Mouse (Mus musculus) MEL (cell line): ENCODE data around the gene Slc2a2.

Experiments used
- CTCF ChIP-seq, 3 experiments: IDR thresholded peaks in 2 of 3; conservative IDR thresholded peaks in 1 of 3; 2 replicates each; pipeline ENCODE4 v1.5.1; 2011 to 2012; ENCODE audit warnings: low read length in 3 of 3, low read depth in 2 of 3, mild to moderate bottlenecking in 2 of 3, improper control_type of control experiment in 1 of 3, inconsistent platforms in 1 of 3, mixed read lengths in 1 of 3, moderate library complexity in 1 of 3; ENCODE audit not compliant: control insufficient read depth in 1 of 3, insufficient read depth in 1 of 3, poor library complexity in 1 of 3, severe bottlenecking in 1 of 3
- GABPA ChIP-seq: IDR thresholded peaks from 2 replicates; pipeline ENCODE4 v1.6.1; 2012; ENCODE audit warnings: low read depth, mild to moderate bottlenecking, inconsistent platforms, low read length, improper control_type of control experiment, moderate library complexity
- JUND ChIP-seq: IDR thresholded peaks from 2 replicates; pipeline ENCODE4 v1.6.1; 2011; ENCODE audit warnings: low read depth, mild to moderate bottlenecking, improper control_type of control experiment, low read length
- MAFK ChIP-seq: IDR thresholded peaks from 2 replicates; pipeline ENCODE4 v1.6.1; 2011; ENCODE audit warnings: low read depth, mild to moderate bottlenecking, low read length, improper control_type of control experiment, borderline replicate concordance
- MXI1 ChIP-seq: IDR thresholded peaks from 2 replicates; pipeline ENCODE4 v1.6.1; 2011; ENCODE audit warnings: mild to moderate bottlenecking, low read depth, low read length, improper control_type of control experiment
- MYC ChIP-seq: IDR thresholded peaks from 2 replicates; pipeline ENCODE4 v1.6.1; 2011; ENCODE audit warnings: low read depth, mild to moderate bottlenecking, low read length, improper control_type of control experiment, moderate library complexity
- POLR2A ChIP-seq, 2 experiments: IDR thresholded peaks; 2 replicates each; pipeline ENCODE4 v1.6.1; 2011 to 2012; ENCODE audit warnings: low read length in 2 of 2, mild to moderate bottlenecking in 2 of 2, control low read depth in 1 of 2, improper control_type of control experiment in 1 of 2, low read depth in 1 of 2, moderate library complexity in 1 of 2; ENCODE audit not compliant: control insufficient read depth in 1 of 2, insufficient read depth in 1 of 2, poor library complexity in 1 of 2
- POLR2AphosphoS2 ChIP-seq: IDR thresholded peaks from 2 replicates; pipeline ENCODE4 v1.6.1; 2011; ENCODE audit warnings: low read length, improper control_type of control experiment
- POLR2AphosphoS5 ChIP-seq: IDR thresholded peaks from 2 replicates; pipeline ENCODE4 v1.6.1; 2012; ENCODE audit warnings: low read depth, borderline replicate concordance, mild to moderate bottlenecking, inconsistent platforms, low read length, moderate library complexity, mixed read lengths

- TF ChIP-seq CTCF (IDR thresholded peaks at IDR 0.05 in 2 of 3, conservative IDR thresholded peaks at IDR 0.05 in 1 of 3; ENCODE audit: control insufficient read depth in 1 of 3, insufficient read depth in 1 of 3, low read depth in 2 of 3, low read length in 3 of 3, poor library complexity in 1 of 3, severe bottlenecking in 1 of 3): no peak
- no peak for TF ChIP-seq MAFK
- TF ChIP-seq POLR2AphosphoS5: no peak
- TF ChIP-seq MXI1: no peak
- no peak for TF ChIP-seq POLR2A (IDR thresholded peaks at IDR 0.05; ENCODE audit: control insufficient read depth in 1 of 2, insufficient read depth in 1 of 2, low read depth in 1 of 2, low read length in 2 of 2, poor library complexity in 1 of 2)
- no peak for TF ChIP-seq MYC
- no peak for TF ChIP-seq JUND
- TF ChIP-seq POLR2AphosphoS2: no peak
- no peak for TF ChIP-seq GABPA
Measured at GRCm38 (mm10) chr3:28736981-28737380, 39.3 kb downstream of the Slc2a2 start.
